Mouse (Mus musculus): ENCODE results near the gene Map2k6. TPM values are rescaled to one million over a fixed set of nuclear protein-coding genes. Genes with fewer than 3 reads are reported as not detected.

Map2k6 gene
- total and polyA plus RNA-seq, 2 experiments from 2014 or later, result 21.3 to 25.5 TPM

DNA sequence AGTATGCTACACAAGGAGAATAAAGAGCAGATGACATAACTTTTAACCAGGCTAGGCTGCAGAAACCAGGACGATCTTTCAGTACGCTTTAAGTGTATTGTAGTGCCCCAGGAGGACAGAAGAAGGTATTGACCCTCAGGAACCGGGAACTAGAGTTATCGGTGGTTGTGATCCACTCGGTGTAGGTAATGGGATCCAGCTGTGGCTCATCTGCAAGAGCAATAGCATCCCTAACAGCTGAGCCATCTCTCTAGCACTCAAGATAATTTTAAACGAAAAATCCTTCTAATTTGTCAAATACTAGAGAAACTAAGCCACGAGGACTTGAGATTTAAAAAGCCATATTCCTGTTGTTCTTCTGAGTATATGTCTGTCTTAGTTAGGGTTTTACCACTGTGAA, 132.2 kb downstream of the Map2k6 start:
- no peak for ATAC-seq

DNA sequence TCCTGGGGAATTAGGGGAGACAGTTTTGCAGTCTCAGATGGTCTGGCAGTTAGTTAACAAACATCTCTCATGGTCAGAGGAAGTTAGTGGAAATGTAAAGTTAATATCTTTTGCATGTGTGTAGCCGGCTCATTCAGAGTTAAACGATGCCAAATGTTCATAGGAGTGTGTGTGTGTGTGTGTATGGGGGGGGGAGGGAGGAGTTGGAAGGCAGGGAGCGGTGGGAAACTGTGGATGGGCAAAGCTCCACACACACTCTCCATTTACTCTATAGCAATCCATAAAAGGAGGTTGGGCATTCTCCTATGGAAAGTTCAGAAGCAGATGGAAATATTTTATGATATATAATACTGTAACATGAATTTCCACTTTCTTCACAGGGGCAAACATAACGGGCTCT, 135.9 kb downstream of the Map2k6 start:
- WGBS, result 80% methylated on average over 4 of the region's 4 CpGs
- Histone ChIP-seq H3K27me3 (ENCODE audit: insufficient read depth, low read length) (no peaks in the 10 kb centered on the region), H3K27ac (ENCODE audit: low read depth, low read length) (no peak overlapping the region), H3K4me2 (ENCODE audit: low read depth) (no peak overlapping the region), H3K4me1 (ENCODE audit: insufficient read depth) (no peaks in the 10 kb centered on the region), H3K9me3 (ENCODE audit: low read length) (no peaks in the 10 kb centered on the region), H3K36me3 (ENCODE audit: insufficient read depth) (no peaks in the 10 kb centered on the region), H3K4me3 (ENCODE audit: low read depth, low read length) (no peak overlapping the region), H3K9ac (no peak overlapping the region)
- DNase-seq (no peak), ATAC-seq (no peak)
- TF ChIP-seq CTCF (IDR thresholded peaks at IDR 0.05; ENCODE audit: low read depth), result no peak

More for the DNA sequence above, 132.2 kb downstream of the Map2k6 start:
- Histone ChIP-seq H3K4me2 (ENCODE audit: low read depth) (no peak overlapping the region), H3K27me3 (ENCODE audit: insufficient read depth, low read length) (no peaks in the 10 kb centered on the region), H3K9ac (no peak overlapping the region), H3K9me3 (ENCODE audit: low read length) (no peaks in the 10 kb centered on the region), H3K36me3 (ENCODE audit: insufficient read depth) (no peaks in the 10 kb centered on the region), H3K4me1 (ENCODE audit: insufficient read depth) (no peaks in the 10 kb centered on the region), H3K4me3 (ENCODE audit: low read depth, low read length) (no peak overlapping the region), H3K27ac (ENCODE audit: low read depth, low read length) (no peak overlapping the region)
- no peak for DNase-seq
- TF ChIP-seq CTCF (IDR thresholded peaks at IDR 0.05; ENCODE audit: low read depth), result no peak
- WGBS, result 80% methylated on average over 7 of the region's 7 CpGs

DNA sequence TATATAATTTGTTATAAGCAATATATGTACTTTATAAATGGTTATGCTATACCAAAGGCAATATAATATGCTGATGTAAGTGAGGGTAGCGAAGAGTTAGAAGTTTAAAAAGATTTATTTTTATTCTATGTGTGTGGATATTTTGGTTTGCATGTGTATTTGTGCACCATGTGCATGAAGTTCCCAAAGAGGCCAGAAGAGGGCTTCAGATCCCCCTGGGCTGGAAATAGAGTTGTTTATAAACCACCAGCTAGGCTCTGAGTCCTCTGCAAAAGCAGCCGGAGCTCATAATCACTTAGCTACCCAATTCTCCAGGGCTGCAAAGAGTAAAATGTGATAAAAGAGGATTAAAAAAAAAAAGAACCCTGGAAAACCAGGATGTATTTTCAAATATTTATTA, 137.6 kb downstream of the Map2k6 start:
- H3K9me3 ChIP-seq (ENCODE audit: low read length), result no peaks in the 10 kb centered on the region
- WGBS, result 89% methylated on average over 2 of the region's 2 CpGs
- DNase-seq (no peak), ATAC-seq (no peak)
- no peaks in the 10 kb centered on the region for H3K4me1 ChIP-seq (ENCODE audit: insufficient read depth)
- H3K27ac ChIP-seq (ENCODE audit: low read depth, low read length), result no peak overlapping the region
- H3K27me3 ChIP-seq (ENCODE audit: insufficient read depth, low read length), result no peaks in the 10 kb centered on the region
- H3K4me2 ChIP-seq (ENCODE audit: low read depth), result no peak overlapping the region
- TF ChIP-seq CTCF (IDR thresholded peaks at IDR 0.05; ENCODE audit: low read depth), result peak; percentile 31; the same call in 1 of the 2 replicates
- no peak overlapping the region for H3K9ac ChIP-seq
- no peaks in the 10 kb centered on the region for H3K36me3 ChIP-seq (ENCODE audit: insufficient read depth)
- no peak overlapping the region for H3K4me3 ChIP-seq (ENCODE audit: low read depth, low read length)

DNA sequence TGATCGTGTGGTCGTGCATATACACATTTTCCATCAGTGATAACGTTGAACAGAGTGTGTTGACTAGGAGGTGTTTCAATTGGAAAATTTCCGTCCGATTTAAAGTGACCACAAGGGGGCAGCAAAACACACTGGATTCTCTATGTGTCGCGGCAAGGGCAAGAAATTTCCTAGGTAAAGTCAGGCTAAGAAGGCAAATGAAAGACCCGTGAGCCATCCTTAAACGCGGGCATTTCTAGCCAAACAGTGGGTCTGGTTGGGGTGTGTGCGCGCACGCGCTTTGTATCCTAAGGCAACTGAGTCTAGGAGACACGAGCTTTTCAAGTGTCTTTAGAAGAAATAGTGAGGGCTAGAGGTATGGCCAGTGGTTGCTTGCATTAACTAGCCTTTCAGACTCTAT, 138.7 kb downstream of the Map2k6 start:
- TF ChIP-seq CTCF (IDR thresholded peaks at IDR 0.05; ENCODE audit: low read depth), result peak; percentile 93
- ATAC-seq (peak; percentile 54), DNase-seq (peak; percentile 92)
- H3K4me3 ChIP-seq (ENCODE audit: low read depth, low read length), result no peak overlapping the region
- no peaks in the 10 kb centered on the region for H3K9me3 ChIP-seq (ENCODE audit: low read length)
- WGBS, result 6% methylated on average over 15 of the region's 15 CpGs
- H3K4me2 ChIP-seq (ENCODE audit: low read depth), result peak overlapping the region; percentile 17
- no peak overlapping the region for H3K9ac ChIP-seq
- H3K27me3 ChIP-seq (ENCODE audit: insufficient read depth, low read length), result no peaks in the 10 kb centered on the region
- no peaks in the 10 kb centered on the region for H3K36me3 ChIP-seq (ENCODE audit: insufficient read depth)
- H3K27ac ChIP-seq (ENCODE audit: low read depth, low read length), result no peak overlapping the region
- H3K4me1 ChIP-seq (ENCODE audit: insufficient read depth), result no peaks in the 10 kb centered on the region

DNA sequence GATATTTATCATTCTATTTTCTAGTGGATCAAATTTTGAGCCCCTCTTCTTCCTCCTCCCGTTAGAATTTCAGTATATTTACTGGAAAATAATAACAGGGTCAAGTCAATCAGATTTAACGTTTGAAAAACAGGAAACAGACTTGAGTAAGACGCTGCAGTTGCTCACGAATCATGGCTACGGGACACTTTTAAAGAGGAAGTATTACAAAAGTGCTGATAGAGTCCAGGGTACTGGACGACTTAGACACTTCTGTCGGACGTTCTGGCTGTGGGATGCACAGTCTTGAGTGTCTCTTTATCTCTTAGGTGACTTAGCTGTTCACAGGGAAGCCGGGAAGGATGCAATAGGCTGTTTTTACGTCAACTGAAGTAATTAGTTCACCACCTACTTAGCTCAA, 139.3 kb downstream of the Map2k6 start:
- no peaks in the 10 kb centered on the region for H3K4me1 ChIP-seq (ENCODE audit: insufficient read depth)
- no peak for TF ChIP-seq CTCF (IDR thresholded peaks at IDR 0.05; ENCODE audit: low read depth)
- H3K4me2 ChIP-seq (ENCODE audit: low read depth), result no peak overlapping the region
- H3K9ac ChIP-seq, result no peak overlapping the region
- no peaks in the 10 kb centered on the region for H3K27me3 ChIP-seq (ENCODE audit: insufficient read depth, low read length)
- no peak overlapping the region for H3K4me3 ChIP-seq (ENCODE audit: low read depth, low read length)
- H3K9me3 ChIP-seq (ENCODE audit: low read length), result no peaks in the 10 kb centered on the region
- 83% methylated on average over 10 of the region's 10 CpGs for WGBS
- no peaks in the 10 kb centered on the region for H3K36me3 ChIP-seq (ENCODE audit: insufficient read depth)
- ATAC-seq (no peak), DNase-seq (no peak)
- H3K27ac ChIP-seq (ENCODE audit: low read depth, low read length), result no peak overlapping the region

DNA sequence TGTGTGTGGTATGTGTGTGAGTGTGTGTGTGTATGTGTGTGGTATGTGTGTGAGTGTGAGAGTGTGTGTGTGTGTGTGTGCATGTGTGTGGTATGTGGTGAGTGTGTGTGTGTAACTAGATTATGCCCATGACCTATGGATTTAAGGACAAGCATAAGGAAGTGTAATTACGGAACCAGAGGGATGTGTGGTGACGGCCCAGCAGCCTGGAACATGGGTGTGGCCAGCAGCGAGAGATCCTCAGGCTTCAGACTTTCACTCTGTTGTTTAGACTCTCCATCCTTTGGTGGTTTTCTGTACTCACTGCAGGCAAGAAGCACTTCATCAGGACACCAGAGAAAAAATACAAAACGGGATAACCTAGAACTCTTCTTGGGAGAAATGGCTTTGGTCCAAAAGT, 143.0 kb downstream of the Map2k6 start:
- WGBS, result 95% methylated on average over 4 of the region's 4 CpGs
- no peak for TF ChIP-seq CTCF (IDR thresholded peaks at IDR 0.05; ENCODE audit: low read depth)
- DNase-seq (no peak), ATAC-seq (no peak)
- H3K36me3 ChIP-seq (ENCODE audit: insufficient read depth), result no peaks in the 10 kb centered on the region
- no peak overlapping the region for H3K27ac ChIP-seq (ENCODE audit: low read depth, low read length)
- no peak overlapping the region for H3K9ac ChIP-seq
- no peaks in the 10 kb centered on the region for H3K9me3 ChIP-seq (ENCODE audit: low read length)
- no peak overlapping the region for H3K4me2 ChIP-seq (ENCODE audit: low read depth)
- no peaks in the 10 kb centered on the region for H3K27me3 ChIP-seq (ENCODE audit: insufficient read depth, low read length)
- H3K4me1 ChIP-seq (ENCODE audit: insufficient read depth), result no peaks in the 10 kb centered on the region
- no peak overlapping the region for H3K4me3 ChIP-seq (ENCODE audit: low read depth, low read length)

DNA sequence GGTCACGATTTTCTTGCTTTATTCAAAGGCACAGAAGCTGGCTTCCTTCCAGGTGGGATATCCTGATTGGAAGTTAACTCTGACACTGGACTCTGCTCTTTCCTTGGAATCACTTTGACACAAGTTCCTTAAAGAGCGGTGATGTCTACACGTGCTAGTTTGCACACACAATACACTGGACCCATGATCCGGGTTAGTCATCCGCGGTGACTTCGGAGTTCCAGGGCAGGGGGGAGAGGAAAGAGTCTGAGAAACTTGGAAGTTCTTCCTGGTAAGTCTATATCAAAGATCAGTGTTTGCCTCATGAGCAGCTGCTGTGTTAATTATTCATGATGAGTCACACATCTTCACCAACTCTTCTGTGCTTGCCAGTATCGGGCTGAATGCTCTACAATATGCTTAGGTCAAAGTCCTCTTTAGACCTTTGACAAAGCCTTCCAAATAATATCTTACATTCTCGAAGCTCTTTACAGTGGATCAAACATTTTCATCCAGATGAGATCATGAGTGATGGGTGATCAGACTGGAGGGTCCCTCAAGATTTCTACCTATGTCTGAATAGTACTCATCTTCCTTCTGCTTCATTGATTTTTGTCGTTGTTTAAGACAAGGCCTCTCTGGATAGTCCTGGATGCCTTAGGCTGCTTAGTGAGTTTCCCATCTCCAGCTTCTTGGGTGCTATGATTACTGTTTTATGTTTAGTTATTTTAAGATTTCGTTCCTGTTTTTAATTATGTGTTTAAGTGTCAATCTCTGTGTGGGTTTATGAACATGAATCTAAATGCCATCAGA, 145.7 kb downstream of the Map2k6 start:
- H3K27me3 ChIP-seq (ENCODE audit: insufficient read depth, low read length), result no peaks in the 10 kb centered on the region
- WGBS, result 79% methylated on average over 11 of the region's 11 CpGs
- no peaks in the 10 kb centered on the region for H3K9me3 ChIP-seq (ENCODE audit: low read length)
- H3K4me3 ChIP-seq (ENCODE audit: low read depth, low read length), result no peak overlapping the region
- no peaks in the 10 kb centered on the region for H3K4me1 ChIP-seq (ENCODE audit: insufficient read depth)
- H3K27ac ChIP-seq (ENCODE audit: low read depth, low read length), result no peak overlapping the region
- H3K36me3 ChIP-seq (ENCODE audit: insufficient read depth), result no peaks in the 10 kb centered on the region
- ATAC-seq, result no peak
- H3K9ac ChIP-seq, result no peak overlapping the region
- no peak overlapping the region for H3K4me2 ChIP-seq (ENCODE audit: low read depth)
- TF ChIP-seq CTCF (IDR thresholded peaks at IDR 0.05; ENCODE audit: low read depth), result no peak
- no peak for DNase-seq

Measured in forebrain, postnatal 0 days (tissue).